Mouse (Mus musculus) bone marrow, adult 2 months (tissue): ENCODE results near the gene Itpr1. TPM values are rescaled to one million over a fixed set of nuclear protein-coding genes. Genes with fewer than 3 reads are reported as not detected.
A peak's percentile ranks its signal among the peaks of the same experiment; 100 is the strongest.

Experiments
- H3K27ac ChIP-seq: fragments of 200-500 bp; 2 replicates; pipeline ENCODE4 v1.5.1; 2012; ENCODE audit warnings: low read depth, mild to moderate bottlenecking, control low read depth, inconsistent platforms, low read length; ENCODE audit not compliant: control insufficient read depth, poor library complexity, insufficient read depth
- H3K4me1 ChIP-seq: fragments of 200-500 bp; 2 replicates; pipeline ENCODE4 v1.6.1; 2011; ENCODE audit warnings: low read length; ENCODE audit not compliant: control insufficient read depth, insufficient read depth
- H3K4me3 ChIP-seq: fragments of 200-500 bp; replicated peaks from 2 replicates; pipeline ENCODE3; 2011; ENCODE audit warnings: mild to moderate bottlenecking, low read depth, low read length, control low read depth; ENCODE audit not compliant: control insufficient read depth
- CTCF ChIP-seq: fragments of 200-500 bp; IDR thresholded peaks from 2 replicates; pipeline ENCODE4 v1.5.1; 2011; ENCODE audit warnings: low read length, control low read depth; ENCODE audit not compliant: control insufficient read depth, insufficient read depth
- POLR2A ChIP-seq: fragments of 200-500 bp; IDR thresholded peaks from 2 replicates; pipeline ENCODE4 v1.6.1; 2011; ENCODE audit warnings: low read depth, mild to moderate bottlenecking, control low read depth, low read length, borderline replicate concordance; ENCODE audit not compliant: control insufficient read depth
- WGBS: fragments of 180-500 bp; shearing (Covaris S2); methylation state at CpG from one replicate; pipeline ENCODE4 v1.1.7; 2018; 5-methylcytosine and 5-hydroxymethylcytosine counted together
- polyA plus RNA-seq: library from polyadenylated mRNA; stranded (reverse); fragments of >200 nt; gene quantifications from 2 replicates; pipeline ENCODE4 v1.2.4, GENCODE M21; 2011; ENCODE audit warnings: low replicate concordance; ENCODE audit not compliant: missing spikeins, insufficient read depth, insufficient read length

The Itpr1 gene
- polyA plus RNA-seq, 1 experiment = 32.8 TPM

DNA sequence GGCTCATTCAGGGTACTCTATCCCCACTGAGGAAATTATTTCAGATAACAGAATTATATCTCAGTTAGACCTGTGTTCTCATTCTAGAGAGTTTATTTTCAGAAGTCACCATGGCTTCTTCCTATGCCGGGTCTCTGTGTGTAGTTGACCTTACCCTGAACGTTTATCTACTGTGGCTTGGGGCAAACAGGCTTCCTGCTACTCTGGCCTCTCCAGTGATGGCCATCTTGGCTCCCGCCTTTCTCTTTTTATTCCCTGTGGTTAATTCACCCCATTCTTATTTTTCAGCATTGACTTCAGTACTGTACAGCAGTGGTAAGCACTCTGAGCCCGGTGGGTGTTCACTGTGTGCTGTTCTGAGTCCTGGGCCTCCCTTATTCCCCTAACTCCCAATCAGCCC lies 25.1 kb downstream of the Itpr1 start:
- Histone ChIP-seq H3K27ac (no peak overlapping the region), H3K4me1 (peaks cover under 1% of the 10 kb centered on the region; the same call in 1 of the 2 replicates), H3K4me3 (no peak overlapping the region)
- no peak for TF ChIP-seq CTCF
- no peak for TF ChIP-seq POLR2A
- 79% methylated on average over 4 of the region's 4 CpGs for WGBS

DNA sequence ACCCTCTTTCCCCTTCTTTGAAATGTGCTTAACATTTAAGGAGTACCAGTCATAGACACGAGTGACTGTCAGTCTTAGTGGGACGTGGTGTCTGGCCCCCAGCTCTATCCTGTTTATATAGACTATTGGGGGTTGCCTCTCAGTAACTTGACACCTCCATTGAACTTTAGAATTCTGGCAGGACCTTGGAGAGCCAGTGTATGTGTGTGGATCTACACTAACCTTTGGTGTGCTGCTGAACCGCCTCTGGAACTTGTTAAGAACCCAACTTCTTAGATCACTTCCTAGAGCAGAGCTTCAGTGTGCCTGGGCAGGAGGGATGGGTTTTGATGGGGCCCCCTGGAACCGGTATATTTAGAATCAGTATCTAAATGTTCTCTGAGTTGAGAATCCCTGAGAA lies 26.2 kb downstream of the Itpr1 start:
- Histone ChIP-seq H3K4me1 (no peaks in the 10 kb centered on the region), H3K27ac (no peak overlapping the region), H3K4me3 (no peak overlapping the region)
- WGBS = 79% methylated on average over 4 of the region's 4 CpGs
- TF ChIP-seq CTCF (no peak), POLR2A (no peak)

DNA sequence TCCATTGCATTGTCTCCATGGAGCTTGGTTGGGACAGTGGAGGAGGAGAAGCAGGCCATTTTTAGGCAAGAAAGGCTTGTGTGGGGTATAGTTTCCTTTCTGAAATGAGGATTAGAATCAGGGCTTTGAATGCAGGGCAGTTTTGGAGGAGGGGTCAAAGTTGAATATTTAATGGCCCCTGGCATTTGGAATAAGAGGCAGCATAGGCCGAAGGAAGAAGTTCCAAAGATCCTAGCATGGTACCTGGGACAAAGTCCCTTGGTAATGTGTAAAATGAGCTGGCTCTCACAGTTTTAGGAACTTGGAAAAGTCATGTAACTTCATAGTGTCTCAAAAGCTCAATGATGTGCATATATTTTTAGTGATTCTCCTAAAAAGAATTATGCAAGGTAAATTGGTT lies 27.1 kb downstream of the Itpr1 start:
- H3K27ac ChIP-seq = no peak overlapping the region
- no peak overlapping the region for H3K4me3 ChIP-seq
- WGBS = 83% methylated on average over 1 of the region's 1 CpGs
- TF ChIP-seq POLR2A (no peak), CTCF (no peak)
- H3K4me1 ChIP-seq = no peaks in the 10 kb centered on the region

DNA sequence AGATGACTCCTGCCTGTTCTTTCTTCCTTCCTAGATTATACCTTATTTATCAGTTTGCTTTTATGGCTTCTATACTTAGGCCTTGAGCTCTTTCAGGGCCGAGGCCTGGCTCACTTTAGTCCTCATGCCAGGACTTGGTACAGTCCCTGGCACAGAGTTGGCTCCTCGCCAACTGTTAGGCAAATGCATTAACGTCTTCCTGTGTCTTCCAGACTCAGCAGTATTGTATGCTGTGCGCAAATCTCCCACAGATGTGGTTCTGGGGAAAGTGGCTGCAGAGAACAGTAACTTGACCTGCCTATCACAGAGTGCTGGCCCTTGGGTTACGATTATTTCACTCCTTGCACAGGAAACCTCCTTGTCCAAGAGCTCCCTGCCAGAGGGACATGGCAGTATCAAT lies 27.9 kb downstream of the Itpr1 start:
- H3K4me1 ChIP-seq = peaks cover under 1% of the 10 kb centered on the region
- no peak for TF ChIP-seq POLR2A
- TF ChIP-seq CTCF = no peak
- H3K4me3 ChIP-seq = no peak overlapping the region
- no peak overlapping the region for H3K27ac ChIP-seq
- 61% methylated on average over 5 of the region's 5 CpGs for WGBS

DNA sequence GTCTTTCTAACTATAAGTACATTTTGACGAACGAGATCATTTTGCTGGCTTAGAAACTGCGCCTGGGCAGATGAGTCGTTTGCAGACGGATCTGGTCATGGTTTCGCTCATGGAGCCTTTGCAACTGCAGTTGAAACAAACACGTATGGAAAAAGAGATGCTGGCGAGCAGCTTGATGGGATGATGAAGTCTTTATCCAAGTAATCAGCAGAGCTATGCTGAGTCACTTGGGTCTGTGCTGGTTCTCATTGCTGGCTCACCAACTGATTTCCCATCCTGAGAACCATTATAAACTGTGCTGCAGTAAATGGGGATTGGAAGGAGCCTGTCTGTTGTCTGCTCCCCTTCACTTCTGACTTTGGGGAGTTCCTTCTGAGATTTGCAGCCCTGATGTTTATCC lies 31.7 kb downstream of the Itpr1 start:
- H3K4me1 ChIP-seq = peaks cover 1% of the 10 kb centered on the region
- no peak overlapping the region for H3K4me3 ChIP-seq
- TF ChIP-seq POLR2A (no peak), CTCF (no peak)
- H3K27ac ChIP-seq = no peak overlapping the region
- WGBS = 88% methylated on average over 8 of the region's 8 CpGs

GRCm38 (mm10) chr6:108246369-108247085 lies 33.6 kb downstream of the Itpr1 start:
- 62% methylated on average over 3 of the region's 3 CpGs for WGBS
- H3K4me1 ChIP-seq = peaks cover 1% of the 10 kb centered on the region
- 0 out of 2 replicates have a peak overlapping the region, but pooled peaks have one; percentile 36 for H3K27ac ChIP-seq
- TF ChIP-seq POLR2A (no peak), CTCF (no peak)
- no peak overlapping the region for H3K4me3 ChIP-seq

DNA sequence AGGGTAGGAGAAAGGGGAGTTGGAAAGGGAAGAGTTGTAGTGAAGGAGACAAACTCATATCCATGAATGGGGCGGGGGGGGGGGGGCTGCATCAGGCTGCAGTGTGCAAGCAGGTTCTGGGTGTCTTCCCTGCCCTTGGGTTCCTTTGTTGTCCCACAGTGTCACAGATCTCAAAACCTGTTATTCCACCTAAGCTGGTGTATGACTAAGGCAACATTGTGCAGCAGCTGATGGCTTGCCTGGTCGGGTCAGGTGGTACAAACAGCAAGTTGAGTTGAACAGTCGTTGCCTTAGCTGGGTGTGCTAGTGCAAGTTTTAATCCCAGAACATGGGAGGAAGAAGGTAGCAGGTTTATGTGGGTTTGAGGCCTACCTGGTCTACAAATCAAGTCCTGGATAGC lies 34.3 kb downstream of the Itpr1 start:
- TF ChIP-seq CTCF = no peak
- no peak for TF ChIP-seq POLR2A
- no peak overlapping the region for H3K4me3 ChIP-seq
- H3K27ac ChIP-seq = 0 out of 2 replicates have a peak overlapping the region, but pooled peaks have one; percentile 36
- 71% methylated on average over 3 of the region's 3 CpGs for WGBS
- peaks cover 1% of the 10 kb centered on the region for H3K4me1 ChIP-seq

- Histone ChIP-seq H3K4me3 (no peak overlapping the region), H3K4me1 (peaks cover 1% of the 10 kb centered on the region), H3K27ac (no peak overlapping the region)
- TF ChIP-seq CTCF = no peak
- no peak for TF ChIP-seq POLR2A
- 65% methylated on average over 4 of the region's 4 CpGs for whole genome bisulfite sequencing
These were observed 35.6 kb downstream of the Itpr1 start for GRCm38 (mm10) chr6:108248519-108248918.

- Histone ChIP-seq H3K27ac (no peak overlapping the region), H3K4me1 (peaks cover 1% of the 10 kb centered on the region), H3K4me3 (no peak overlapping the region)
- WGBS = 66% methylated on average over 9 of the region's 9 CpGs
- TF ChIP-seq CTCF (no peak), POLR2A (no peak)
These were observed 36.4 kb downstream of the Itpr1 start for GRCm38 (mm10) chr6:108249031-108249917.
